Mouse (Mus musculus): ENCODE measurements around the gene Zfp64. TPM values are rescaled to one million over a fixed set of nuclear protein-coding genes. Genes with fewer than 3 reads are reported as not detected.

Gene Zfp64
- polyA plus RNA-seq, 1 experiment from 2014 or later: 29.7 TPM

DNA sequence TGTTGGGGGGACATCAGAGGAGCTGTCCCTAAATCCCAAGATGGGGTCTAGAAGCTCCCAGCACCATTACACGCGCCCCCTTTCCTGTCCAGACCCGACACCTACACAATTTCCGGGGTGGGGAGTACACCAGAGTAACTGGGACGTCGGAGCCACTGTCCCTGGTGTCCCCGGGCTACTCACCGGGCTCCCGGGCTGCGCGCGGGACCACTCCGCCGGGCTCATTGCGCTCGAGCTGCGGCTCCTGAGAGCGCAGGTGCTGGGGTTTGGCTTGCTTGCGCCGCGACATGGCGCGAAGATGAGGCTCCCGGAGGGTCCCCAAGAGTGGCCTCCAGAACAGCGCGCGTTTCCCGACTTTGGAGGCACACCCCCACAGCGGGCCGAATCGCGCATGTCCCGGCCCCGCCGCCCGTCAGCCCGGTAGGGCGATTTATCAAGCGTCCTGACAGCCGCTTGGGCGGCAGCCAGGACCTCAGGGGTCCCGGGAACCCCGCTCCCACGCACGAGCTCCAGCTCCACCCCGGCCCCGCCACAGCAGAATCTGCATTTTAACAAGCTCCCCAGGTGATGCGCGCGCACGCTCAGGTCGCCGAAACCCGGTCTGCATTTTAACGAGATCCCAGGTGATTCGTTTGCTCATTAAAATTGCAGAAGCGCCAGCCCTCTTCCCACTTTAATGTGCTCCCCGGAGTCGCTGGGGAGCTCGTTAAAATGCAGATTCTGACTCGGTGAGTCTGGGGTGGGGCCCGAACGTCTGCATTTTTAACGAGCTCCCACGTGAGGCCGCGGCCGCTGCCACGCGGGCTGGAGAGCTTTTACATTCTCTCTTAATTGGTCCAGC lies 43.1 kb downstream of the Zfp64 start:
- peak overlapping the region; percentile 47 for H3K4me3 ChIP-seq (ENCODE audit: low read depth, low read length)
- WGBS: under 1% methylated on average over 63 of the region's 70 CpGs
- peak; percentile 64 for ATAC-seq
- H3K9ac ChIP-seq (ENCODE audit: low read length): peak overlapping the region; percentile 46
- H3K36me3 ChIP-seq (ENCODE audit: control insufficient read depth, insufficient read depth, low read length): no peaks in the 10 kb centered on the region
- peak; percentile 65 for DNase-seq (ENCODE audit: low spot score)
- H3K4me1 ChIP-seq (ENCODE audit: control insufficient read depth, insufficient read depth, low read length): peaks cover 4% of the 10 kb centered on the region; the same call in 1 of the 2 replicates
- H3K27ac ChIP-seq (ENCODE audit: low read depth, low read length): no peak overlapping the region
- H3K27me3 ChIP-seq (replicated peaks; ENCODE audit: control insufficient read depth, insufficient read depth, low read length): peaks cover 34% of the 10 kb centered on the region
- peak overlapping the region; percentile 95 for H3K4me2 ChIP-seq (ENCODE audit: low read length)
- no peaks in the 10 kb centered on the region for H3K9me3 ChIP-seq (replicated peaks; ENCODE audit: control insufficient read depth, low read length)

DNA sequence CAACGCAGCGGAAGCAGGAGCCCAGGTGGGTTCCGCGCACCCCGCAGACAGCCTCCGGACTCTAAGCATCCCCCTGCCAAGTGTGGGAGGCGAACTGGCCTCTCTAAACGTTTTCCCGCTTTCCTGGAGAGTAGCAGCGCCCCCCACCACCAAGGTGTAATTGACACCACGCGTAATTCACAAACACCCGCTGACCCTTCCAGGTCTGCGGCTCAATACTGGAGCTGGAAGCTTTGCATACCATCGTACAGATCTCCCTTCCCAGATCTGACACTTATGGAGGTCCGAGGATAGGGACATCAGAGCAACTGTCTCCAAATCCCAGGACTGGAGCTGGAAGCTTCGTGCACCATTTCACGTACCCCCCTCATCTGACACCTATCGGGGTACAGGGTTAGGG lies 43.9 kb downstream of the Zfp64 start:
- H3K27ac ChIP-seq (ENCODE audit: low read depth, low read length): no peak overlapping the region
- peak overlapping the region; percentile 47 for H3K4me3 ChIP-seq (ENCODE audit: low read depth, low read length)
- H3K36me3 ChIP-seq (ENCODE audit: control insufficient read depth, insufficient read depth, low read length): no peaks in the 10 kb centered on the region
- no peak for DNase-seq (ENCODE audit: low spot score)
- peaks cover 7% of the 10 kb centered on the region; the same call in 1 of the 2 replicates for H3K4me1 ChIP-seq (ENCODE audit: control insufficient read depth, insufficient read depth, low read length)
- no peak for ATAC-seq
- WGBS: 2% methylated on average over 19 of the region's 19 CpGs
- H3K4me2 ChIP-seq (ENCODE audit: low read length): peak overlapping the region; percentile 95
- H3K9ac ChIP-seq (ENCODE audit: low read length): no peak overlapping the region
- H3K9me3 ChIP-seq (replicated peaks; ENCODE audit: control insufficient read depth, low read length): no peaks in the 10 kb centered on the region
- H3K27me3 ChIP-seq (replicated peaks; ENCODE audit: control insufficient read depth, insufficient read depth, low read length): peaks cover 34% of the 10 kb centered on the region

DNA sequence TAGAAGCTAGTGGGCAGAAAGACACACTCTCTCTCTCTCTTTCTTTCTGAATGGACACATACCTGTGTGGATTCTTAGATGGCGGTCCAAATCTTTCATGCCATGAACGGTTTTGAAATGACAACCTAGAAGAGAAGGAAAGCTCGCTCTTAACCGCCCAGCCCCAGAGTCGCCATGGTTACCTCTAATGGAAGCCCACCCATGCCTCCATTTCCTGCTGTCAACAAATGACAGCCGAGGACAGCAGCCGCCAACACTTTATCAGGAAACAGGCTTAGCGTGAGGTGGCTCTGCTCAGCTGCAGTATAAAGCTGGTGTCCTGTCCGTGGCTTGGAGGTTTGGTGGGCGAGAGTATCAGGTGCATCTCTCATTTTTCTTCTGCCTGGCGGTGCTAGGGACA lies 49.4 kb downstream of the Zfp64 start:
- 0 out of 2 replicates have a peak, but pooled peaks cover 3% of the 10 kb centered on the region for H3K4me1 ChIP-seq (ENCODE audit: control insufficient read depth, insufficient read depth, low read length)
- WGBS: 54% methylated on average over 11 of the region's 11 CpGs
- H3K4me2 ChIP-seq (ENCODE audit: low read length): no peak overlapping the region
- ATAC-seq (no peak), DNase-seq (ENCODE audit: low spot score) (peak; percentile 40)
- H3K4me3 ChIP-seq (ENCODE audit: low read depth, low read length): no peak overlapping the region
- peaks cover 9% of the 10 kb centered on the region for H3K27me3 ChIP-seq (replicated peaks; ENCODE audit: control insufficient read depth, insufficient read depth, low read length)
- no peaks in the 10 kb centered on the region for H3K9me3 ChIP-seq (replicated peaks; ENCODE audit: control insufficient read depth, low read length)
- H3K36me3 ChIP-seq (ENCODE audit: control insufficient read depth, insufficient read depth, low read length): no peaks in the 10 kb centered on the region
- no peak overlapping the region for H3K9ac ChIP-seq (ENCODE audit: low read length)
- no peak overlapping the region for H3K27ac ChIP-seq (ENCODE audit: low read depth, low read length)

- H3K36me3 ChIP-seq (ENCODE audit: control insufficient read depth, insufficient read depth, low read length): no peaks in the 10 kb centered on the region
- no peaks in the 10 kb centered on the region for H3K9me3 ChIP-seq (replicated peaks; ENCODE audit: control insufficient read depth, low read length)
- H3K27me3 ChIP-seq (replicated peaks; ENCODE audit: control insufficient read depth, insufficient read depth, low read length): no peaks in the 10 kb centered on the region
- no peak overlapping the region for H3K4me2 ChIP-seq (ENCODE audit: low read length)
- H3K27ac ChIP-seq (ENCODE audit: low read depth, low read length): no peak overlapping the region
- no peak overlapping the region for H3K4me3 ChIP-seq (ENCODE audit: low read depth, low read length)
- H3K4me1 ChIP-seq (ENCODE audit: control insufficient read depth, insufficient read depth, low read length): 0 out of 2 replicates have a peak, but pooled peaks cover 3% of the 10 kb centered on the region
- 73% methylated on average over 3 of the region's 3 CpGs for WGBS
- H3K9ac ChIP-seq (ENCODE audit: low read length): no peak overlapping the region
- ATAC-seq (no peak), DNase-seq (ENCODE audit: low spot score) (no peak)
Measured at GRCm38 (mm10) chr2:168904846-168905245, 50.5 kb downstream of the Zfp64 start.

DNA sequence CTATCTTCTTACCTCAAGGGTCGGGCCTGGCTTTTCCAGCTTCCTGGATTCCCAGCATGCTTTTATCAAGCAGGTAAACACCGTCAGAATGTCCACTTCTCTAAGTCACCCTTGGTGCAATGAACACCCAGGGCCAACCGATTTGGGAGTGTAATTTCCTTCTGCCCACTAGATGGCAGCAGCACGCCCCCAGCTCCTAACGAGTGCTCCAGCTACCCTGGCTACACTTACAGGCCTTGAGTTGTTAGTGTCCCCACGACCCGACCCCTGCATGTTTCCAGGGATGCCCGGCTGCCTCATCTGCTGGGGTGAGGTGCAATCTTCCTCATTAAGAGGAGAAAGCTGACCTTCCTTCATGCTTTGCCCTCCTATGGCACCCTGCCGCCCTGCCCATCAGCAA lies 51.2 kb downstream of the Zfp64 start:
- no peaks in the 10 kb centered on the region for H3K9me3 ChIP-seq (replicated peaks; ENCODE audit: control insufficient read depth, low read length)
- peak; percentile 78 for DNase-seq (ENCODE audit: low spot score)
- no peaks in the 10 kb centered on the region for H3K36me3 ChIP-seq (ENCODE audit: control insufficient read depth, insufficient read depth, low read length)
- H3K4me1 ChIP-seq (ENCODE audit: control insufficient read depth, insufficient read depth, low read length): 0 out of 2 replicates have a peak, but pooled peaks cover 3% of the 10 kb centered on the region
- H3K9ac ChIP-seq (ENCODE audit: low read length): no peak overlapping the region
- H3K4me2 ChIP-seq (ENCODE audit: low read length): no peak overlapping the region
- H3K27ac ChIP-seq (ENCODE audit: low read depth, low read length): no peak overlapping the region
- 24% methylated on average over 9 of the region's 9 CpGs for WGBS
- no peak overlapping the region for H3K4me3 ChIP-seq (ENCODE audit: low read depth, low read length)
- no peaks in the 10 kb centered on the region for H3K27me3 ChIP-seq (replicated peaks; ENCODE audit: control insufficient read depth, insufficient read depth, low read length)
- peak; percentile 46; the same call in 1 of the 2 replicates for ATAC-seq

DNA sequence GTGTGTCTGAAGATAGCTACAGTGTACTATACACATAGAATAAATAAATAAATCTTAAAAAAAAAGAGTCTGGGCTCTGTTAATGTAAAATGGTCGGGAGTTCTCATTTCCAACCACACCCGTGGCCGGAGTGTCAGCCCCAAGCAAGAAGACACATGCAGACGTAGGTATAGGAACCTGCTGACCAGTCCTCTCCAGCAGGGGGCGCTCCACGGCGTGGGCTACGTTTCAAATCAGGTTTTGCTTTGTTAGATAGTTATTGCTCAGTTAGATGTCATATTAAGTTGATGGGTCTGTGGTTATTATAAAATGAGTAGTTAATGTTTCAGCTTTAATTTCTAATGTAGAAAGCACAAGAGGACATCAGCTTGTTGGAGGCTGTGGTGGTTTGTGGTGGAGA lies 52.8 kb downstream of the Zfp64 start:
- no peak overlapping the region for H3K27ac ChIP-seq (ENCODE audit: low read depth, low read length)
- WGBS: 29% methylated on average over 8 of the region's 8 CpGs
- no peak for DNase-seq (ENCODE audit: low spot score)
- no peaks in the 10 kb centered on the region for H3K36me3 ChIP-seq (ENCODE audit: control insufficient read depth, insufficient read depth, low read length)
- H3K27me3 ChIP-seq (replicated peaks; ENCODE audit: control insufficient read depth, insufficient read depth, low read length): no peaks in the 10 kb centered on the region
- no peak overlapping the region for H3K9ac ChIP-seq (ENCODE audit: low read length)
- no peak for ATAC-seq
- H3K9me3 ChIP-seq (replicated peaks; ENCODE audit: control insufficient read depth, low read length): no peaks in the 10 kb centered on the region
- no peak overlapping the region for H3K4me2 ChIP-seq (ENCODE audit: low read length)
- H3K4me1 ChIP-seq (ENCODE audit: control insufficient read depth, insufficient read depth, low read length): 0 out of 2 replicates have a peak, but pooled peaks cover 3% of the 10 kb centered on the region
- H3K4me3 ChIP-seq (ENCODE audit: low read depth, low read length): no peak overlapping the region

- DNase-seq (ENCODE audit: low spot score) (no peak), ATAC-seq (no peak)
- Histone ChIP-seq H3K27me3 (replicated peaks; ENCODE audit: control insufficient read depth, insufficient read depth, low read length) (no peaks in the 10 kb centered on the region), H3K4me3 (ENCODE audit: low read depth, low read length) (no peak overlapping the region), H3K4me2 (ENCODE audit: low read length) (no peak overlapping the region), H3K36me3 (ENCODE audit: control insufficient read depth, insufficient read depth, low read length) (no peaks in the 10 kb centered on the region), H3K27ac (ENCODE audit: low read depth, low read length) (no peak overlapping the region), H3K9ac (ENCODE audit: low read length) (no peak overlapping the region), H3K9me3 (replicated peaks; ENCODE audit: control insufficient read depth, low read length) (no peaks in the 10 kb centered on the region), H3K4me1 (ENCODE audit: control insufficient read depth, insufficient read depth, low read length) (no peaks in the 10 kb centered on the region)
- WGBS: 86% methylated on average over 7 of the region's 7 CpGs
Measured at GRCm38 (mm10) chr2:168897906-168898305, 57.5 kb downstream of the Zfp64 start.

DNA sequence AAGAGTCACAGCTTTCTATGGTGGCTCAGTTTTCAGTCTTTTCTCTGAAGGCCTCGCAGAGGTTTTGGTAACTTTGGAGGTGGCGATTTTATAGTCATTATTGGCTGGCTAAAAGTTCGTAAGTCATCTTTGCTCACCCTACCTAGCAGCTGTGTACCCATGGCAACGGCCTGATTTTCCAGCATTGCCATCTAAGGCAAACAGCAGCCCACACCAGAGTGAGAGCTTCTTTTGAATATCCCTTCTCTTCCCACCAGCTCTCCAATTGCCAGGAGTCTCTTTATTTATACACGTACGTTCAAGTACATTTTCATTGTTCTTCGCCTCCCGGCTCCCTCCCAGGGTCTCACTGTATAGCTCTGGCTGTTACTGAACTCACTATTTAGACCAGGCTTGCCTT lies 59.9 kb downstream of the Zfp64 start:
- no peaks in the 10 kb centered on the region for H3K36me3 ChIP-seq (ENCODE audit: control insufficient read depth, insufficient read depth, low read length)
- ATAC-seq: no peak
- no peak overlapping the region for H3K27ac ChIP-seq (ENCODE audit: low read depth, low read length)
- no peaks in the 10 kb centered on the region for H3K4me1 ChIP-seq (ENCODE audit: control insufficient read depth, insufficient read depth, low read length)
- no peaks in the 10 kb centered on the region for H3K9me3 ChIP-seq (replicated peaks; ENCODE audit: control insufficient read depth, low read length)
- H3K4me2 ChIP-seq (ENCODE audit: low read length): no peak overlapping the region
- 91% methylated on average over 8 of the region's 8 CpGs for WGBS
- H3K9ac ChIP-seq (ENCODE audit: low read length): no peak overlapping the region
- DNase-seq (ENCODE audit: low spot score): no peak
- no peak overlapping the region for H3K4me3 ChIP-seq (ENCODE audit: low read depth, low read length)
- no peaks in the 10 kb centered on the region for H3K27me3 ChIP-seq (replicated peaks; ENCODE audit: control insufficient read depth, insufficient read depth, low read length)

- Histone ChIP-seq H3K4me3 (ENCODE audit: low read depth, low read length) (no peak overlapping the region), H3K9me3 (replicated peaks; ENCODE audit: control insufficient read depth, low read length) (no peaks in the 10 kb centered on the region), H3K9ac (ENCODE audit: low read length) (no peak overlapping the region), H3K36me3 (ENCODE audit: control insufficient read depth, insufficient read depth, low read length) (no peaks in the 10 kb centered on the region), H3K27me3 (replicated peaks; ENCODE audit: control insufficient read depth, insufficient read depth, low read length) (no peaks in the 10 kb centered on the region), H3K4me2 (ENCODE audit: low read length) (no peak overlapping the region), H3K4me1 (ENCODE audit: control insufficient read depth, insufficient read depth, low read length) (no peaks in the 10 kb centered on the region), H3K27ac (ENCODE audit: low read depth, low read length) (no peak overlapping the region)
- DNase-seq (ENCODE audit: low spot score): no peak
- no peak for ATAC-seq
- WGBS: 94% methylated on average over 7 of the region's 7 CpGs
Measured at GRCm38 (mm10) chr2:168894738-168895137, 60.6 kb downstream of the Zfp64 start.
